Mouse (Mus musculus) urinary bladder, postnatal 25 days (tissue): ENCODE results near the gene Nudt2.

Experiments used
- DNase-seq: peaks from one replicate; pipeline ENCODE4 v3.0.0; 2022; ENCODE audit warnings: low spot score

Nudt2 gene

DNA sequence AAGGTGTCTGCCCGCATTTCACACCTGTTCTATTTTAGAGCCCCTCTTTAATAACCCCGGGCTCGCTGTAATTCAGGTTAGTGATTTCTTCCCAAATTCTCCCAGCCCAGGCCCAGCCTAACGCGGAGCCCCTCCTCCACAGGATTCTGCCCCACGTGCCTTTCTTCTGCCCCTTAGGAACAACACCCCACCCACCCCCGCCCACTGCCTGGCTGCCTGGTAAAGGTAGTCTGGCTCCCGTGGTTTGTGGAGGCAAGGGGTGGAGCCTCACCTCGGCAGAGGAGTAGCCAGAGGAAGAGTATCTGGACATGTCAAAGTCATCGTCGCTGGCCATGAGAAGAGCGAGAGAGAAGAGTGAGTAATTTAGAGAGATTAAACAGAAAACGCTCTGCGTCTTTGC is 55.7 kb downstream of the Nudt2 start:
- DNase-seq = no peak

DNA sequence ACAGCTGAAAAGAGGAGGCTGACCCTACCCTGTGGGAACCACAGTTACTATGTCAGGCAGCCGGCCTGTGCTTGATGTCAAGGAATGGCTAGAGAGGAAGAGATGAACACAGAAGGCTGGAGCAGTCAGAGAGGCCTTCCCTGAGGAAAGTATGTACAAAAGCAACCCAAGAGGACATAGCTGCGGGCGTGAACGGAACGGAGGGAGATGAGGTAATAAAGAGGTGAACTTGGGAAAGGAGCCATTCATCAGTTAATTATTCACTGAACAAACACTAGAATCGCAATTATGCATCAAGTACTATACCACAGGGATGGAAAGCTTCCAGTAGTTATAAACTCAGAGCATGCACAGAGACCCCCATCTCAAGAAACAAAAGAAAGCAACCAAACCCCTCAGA is 57.2 kb downstream of the Nudt2 start:
- DNase-seq = no peak

DNA sequence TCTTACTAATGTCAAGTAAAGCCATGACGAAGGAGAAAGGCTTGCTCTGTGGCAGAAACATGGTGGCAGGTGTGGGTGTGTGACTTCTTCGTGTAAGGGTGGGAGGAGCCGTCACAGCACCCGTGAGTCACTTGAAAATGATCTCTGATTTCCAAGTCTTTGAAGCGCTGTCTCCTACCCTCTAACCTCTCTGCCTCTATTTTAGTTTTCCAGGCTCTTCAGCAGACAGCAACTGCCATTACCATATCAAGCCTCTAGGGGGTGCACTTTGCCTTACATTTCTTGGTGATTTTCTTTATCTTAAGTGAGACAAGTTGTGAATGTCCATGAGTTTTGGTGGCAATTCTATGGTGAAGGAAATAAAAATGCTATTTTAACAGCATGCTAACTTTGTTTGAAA is 57.8 kb downstream of the Nudt2 start:
- no peak for DNase-seq

DNA sequence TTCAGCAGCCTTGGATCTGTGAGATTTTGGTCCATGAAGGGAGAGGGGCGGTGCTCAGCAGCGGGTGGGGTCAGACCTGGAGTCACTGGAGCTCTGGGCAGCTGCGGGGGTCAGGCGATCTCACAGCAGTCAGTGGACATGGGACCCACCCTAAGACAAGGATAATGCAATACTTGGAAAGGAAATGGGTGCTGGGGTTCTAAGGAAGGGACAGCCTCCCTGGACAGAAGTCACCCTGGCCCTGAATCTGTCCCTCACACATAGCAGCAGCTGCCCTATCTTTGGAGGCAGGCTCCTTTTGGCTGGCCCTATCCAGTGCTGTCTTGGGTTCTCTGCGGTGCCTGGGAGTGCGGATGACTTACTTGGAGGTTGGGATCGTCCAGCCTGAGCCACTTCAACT is 58.9 kb downstream of the Nudt2 start:
- DNase-seq = no peak

DNA sequence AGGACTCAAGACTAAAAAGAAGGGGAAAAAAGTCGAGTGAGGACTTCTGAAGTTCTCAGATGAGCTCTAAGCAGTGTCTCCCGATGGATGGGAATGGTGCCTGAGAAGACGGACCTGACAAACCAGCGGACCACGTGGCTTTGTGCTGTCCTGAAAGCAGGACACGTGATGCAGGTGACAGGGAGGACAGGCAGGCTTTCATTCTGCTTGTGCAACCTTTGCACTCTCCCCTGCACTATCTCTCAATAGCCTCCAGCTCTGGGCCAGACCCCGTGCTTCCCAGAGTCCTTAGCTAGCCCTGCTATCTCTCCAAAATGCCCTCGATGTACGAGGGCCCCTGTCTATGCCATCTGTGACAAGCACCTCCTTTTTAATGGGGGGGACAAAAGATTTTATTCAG is 59.9 kb downstream of the Nudt2 start:
- DNase-seq = no peak

DNA sequence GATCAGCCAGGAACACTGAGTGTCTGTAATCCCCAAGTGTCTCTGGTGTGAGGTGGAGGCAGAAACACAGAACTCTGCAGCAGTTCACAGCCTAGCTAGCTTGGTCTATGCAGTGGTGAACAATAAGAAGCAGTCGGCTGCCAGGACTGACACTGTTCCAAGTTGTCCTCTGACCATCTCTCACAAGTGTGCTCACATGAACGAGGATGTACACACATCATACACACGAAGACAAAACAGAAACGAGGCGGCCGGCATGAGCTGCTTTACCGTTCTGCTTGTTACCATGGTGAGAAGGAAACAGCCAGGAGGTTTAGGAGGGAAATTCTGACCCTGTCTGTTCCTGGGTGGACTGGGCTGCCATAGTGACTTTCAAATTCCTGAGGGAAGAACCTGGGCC is 61.6 kb downstream of the Nudt2 start:
- DNase-seq = no peak

DNA sequence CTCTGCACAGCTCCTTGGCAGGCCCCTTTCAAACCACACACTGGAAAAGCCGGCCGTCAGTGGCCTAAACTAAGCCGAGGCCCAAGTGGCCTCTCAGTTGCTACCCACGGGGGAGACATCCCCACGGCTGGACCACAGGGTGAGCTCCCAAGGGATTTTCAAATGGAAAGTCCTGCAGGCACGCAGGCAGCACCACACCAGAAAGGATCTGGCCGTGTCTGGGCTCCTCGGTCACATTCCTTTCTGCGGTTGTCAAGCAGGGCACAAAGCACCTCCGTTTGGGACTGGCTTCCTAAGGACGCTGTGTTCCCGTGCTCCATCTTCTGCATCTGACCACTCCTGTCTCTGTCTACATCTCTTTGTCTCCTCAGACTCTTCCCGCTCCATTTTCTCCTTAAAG is 62.1 kb downstream of the Nudt2 start:
- DNase-seq = no peak

DNA sequence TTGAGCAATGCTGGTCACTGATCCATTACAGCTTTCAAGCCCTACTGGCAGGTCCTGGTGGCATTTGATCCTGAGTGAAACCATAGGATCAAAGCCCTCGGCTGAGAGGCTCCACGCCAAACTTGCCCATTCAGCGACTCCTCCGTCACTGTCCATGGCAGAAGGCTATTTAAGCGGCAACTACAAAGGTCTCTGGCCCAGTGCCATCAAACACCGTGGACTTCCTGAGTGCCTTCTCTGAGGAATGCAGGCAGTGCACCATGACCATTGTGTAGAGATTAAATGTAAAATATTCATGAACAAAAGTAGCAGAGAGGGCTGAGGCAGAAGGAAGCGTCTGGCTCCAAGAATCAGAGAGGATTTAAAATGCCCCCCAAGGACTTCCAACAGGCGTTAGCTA is 63.0 kb downstream of the Nudt2 start:
- no peak for DNase-seq
